Mouse (Mus musculus) mesoderm, embryonic 11.5 days (tissue): Measurements from ENCODE around the gene Rasa4.
A peak's percentile ranks its signal among the peaks of the same experiment; 100 is the strongest.
"Not testable (repeated sequence)": the region's sequence is repeated elsewhere in the genome, so short reads cannot be mapped to it uniquely, and the experiment has no call there.

Experiments used
- DNase-seq: peaks from one replicate; pipeline ENCODE4 v3.0.0-alpha.2; 2012; ENCODE audit warnings: low read depth, low spot score

The Rasa4 gene

DNA sequence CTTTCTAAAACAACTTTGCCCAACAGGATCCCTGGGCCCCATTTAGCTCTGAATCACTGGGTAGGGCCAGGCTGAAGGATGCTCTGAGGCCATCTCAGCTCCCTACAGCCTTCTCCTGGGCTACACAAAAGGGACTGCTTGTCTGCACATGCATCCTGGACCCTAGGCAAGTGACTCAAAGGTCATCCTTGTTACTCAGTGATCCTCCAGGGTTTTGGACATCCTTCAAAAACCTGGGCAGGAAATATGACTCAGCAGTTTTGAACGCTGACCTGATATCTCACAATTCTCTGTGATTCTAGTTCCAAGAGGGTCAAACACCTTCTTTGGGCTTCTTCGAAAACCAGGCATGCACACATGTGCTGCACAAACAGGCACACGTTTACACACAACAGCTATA is 25.3 kb downstream of the Rasa4 start:
- no peak for DNase-seq

DNA sequence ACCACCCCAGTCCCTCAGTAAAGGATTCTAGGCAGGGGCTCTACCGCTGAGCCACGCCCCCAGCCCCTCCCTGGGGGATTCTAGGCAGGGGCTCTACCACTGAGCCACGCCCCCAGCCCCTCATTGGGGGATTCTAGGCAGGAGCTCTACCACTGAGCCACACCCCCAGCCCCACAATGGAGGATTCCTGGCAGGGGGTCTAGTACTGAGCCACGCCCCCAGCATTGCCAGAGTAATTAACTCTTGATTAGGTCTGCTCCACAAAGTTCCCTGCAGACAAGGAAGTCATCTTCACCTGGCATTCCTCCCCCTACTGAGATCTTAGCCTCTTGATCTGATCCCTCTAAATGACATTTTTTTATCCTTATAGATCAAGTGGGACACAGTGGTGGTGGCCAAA is 29.8 kb downstream of the Rasa4 start:
- DNase-seq = not testable (repeated sequence)

DNA sequence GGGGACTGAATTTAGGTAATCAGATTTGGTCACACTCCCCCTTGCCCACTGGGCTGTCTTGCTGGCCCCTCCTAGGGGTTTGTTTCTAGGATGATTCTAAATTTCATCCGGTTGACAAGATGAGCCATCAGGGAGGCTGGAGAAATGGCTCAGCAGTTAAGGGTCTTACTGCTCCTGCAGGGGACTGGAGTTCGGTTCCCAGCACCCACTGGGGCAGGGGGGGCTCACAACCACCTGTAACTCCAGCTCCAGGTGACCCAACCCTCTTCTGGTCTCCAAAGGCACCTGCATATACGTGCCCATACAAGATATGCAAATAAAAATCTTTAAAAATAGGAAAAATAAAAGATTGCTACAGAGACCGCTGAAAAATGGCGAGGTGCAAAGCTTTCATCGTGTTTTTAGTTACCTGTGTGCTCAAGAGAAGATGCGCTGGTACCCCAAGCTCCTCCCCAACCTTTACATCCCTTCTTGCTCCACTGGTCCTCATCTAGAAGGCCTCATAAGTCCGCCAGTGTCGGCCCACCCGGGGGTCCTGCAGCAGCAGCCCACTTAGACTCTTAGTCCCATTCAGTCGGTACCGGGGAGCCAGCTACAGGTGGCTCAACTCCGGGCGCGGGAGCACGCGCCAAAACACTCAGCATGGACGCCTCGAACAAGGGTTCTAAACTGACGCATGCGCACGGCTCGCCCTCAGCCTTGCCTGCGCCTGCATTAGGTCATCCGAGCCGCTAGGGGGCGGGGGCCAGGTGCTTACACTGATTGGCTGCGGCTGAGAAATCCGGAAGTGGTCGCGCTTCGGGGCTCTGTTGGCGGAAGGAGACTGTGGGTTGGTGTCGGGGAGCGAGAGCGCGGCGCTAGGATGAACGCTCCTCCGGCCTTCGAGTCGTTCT is 32.4 kb downstream of the Rasa4 start, which contains the start of gene Polr2j:
Gene Polr2j, plus strand, starts transcription at position 741 of the 893 bp plus-strand sequence.
- DNase-seq = peak; percentile 97

DNA sequence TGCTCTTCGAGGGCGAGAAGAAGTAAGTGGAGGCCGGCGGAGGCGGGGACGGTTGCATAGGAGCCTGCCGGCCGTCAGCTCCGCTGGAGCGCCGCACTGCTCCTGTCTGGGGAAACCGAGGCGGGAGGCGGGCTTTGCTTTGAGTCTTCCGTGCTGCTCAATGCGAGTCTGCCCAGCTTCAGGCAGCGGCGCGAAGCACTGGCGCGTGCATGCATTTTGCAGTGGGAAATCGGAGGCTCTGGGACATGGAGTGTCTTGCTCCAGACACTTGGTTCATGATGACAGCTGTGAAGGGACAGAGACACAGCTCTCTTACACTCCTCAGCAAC is 33.0 kb downstream of the Rasa4 start:
- DNase-seq = no peak

DNA sequence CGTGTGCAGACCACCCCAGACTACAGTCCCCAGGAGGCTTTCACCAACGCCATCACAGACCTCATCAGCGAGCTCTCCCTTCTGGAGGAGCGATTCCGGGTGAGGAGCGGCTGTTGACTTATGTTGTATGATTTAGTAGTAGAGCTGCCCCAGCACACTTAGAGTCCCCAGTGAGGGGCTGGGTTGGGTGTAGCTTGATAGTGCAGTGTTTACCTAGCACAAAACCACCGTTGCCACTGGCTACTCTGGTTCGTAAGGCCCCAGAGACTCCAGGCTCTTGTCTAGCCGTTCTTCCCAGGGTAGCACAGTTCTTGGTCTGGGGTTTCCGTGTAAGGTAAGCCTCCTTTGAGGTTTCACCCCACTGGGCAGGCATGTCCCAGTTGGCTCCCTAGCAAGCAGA is 38.4 kb downstream of the Rasa4 start:
- DNase-seq = no peak

DNA sequence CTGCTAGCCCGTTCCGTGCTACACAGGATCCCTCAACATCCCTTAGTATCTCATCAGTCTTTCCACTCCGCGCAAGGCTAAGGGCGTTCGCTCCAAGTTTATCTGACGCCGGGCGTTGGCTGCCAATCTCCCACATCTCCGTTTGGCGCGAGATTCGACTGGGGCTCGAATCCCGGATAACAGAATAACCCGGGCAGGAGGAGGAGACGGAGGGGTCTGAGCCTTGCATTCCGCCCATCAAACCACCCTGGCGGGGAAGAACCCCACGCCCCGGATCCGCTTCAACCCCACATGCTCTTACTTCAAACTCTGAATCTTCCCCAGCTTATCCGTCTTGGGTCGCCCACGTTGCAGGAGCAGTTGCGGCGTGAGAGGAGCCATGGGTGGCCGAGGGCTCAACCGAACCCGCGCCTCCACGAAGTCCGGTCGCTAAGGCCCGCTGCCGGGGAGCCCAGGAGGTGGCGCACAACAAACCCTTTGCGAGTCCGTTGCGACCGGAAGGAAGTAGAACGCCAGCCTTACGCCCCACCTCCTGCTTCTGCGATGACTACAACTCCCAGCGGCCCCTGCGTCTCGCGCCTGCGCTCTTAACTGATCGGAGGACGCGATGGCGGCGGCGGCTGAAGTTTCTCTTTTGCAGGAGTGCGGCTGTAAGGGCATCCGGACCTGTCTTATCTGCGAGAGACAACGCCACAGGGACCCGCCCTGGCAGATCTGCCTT is 52.0 kb downstream of the Rasa4 start, which contains the start of the genes Lrwd1 and Alkbh4:
Gene Lrwd1, minus strand, starts transcription at position 504 of the 721 bp plus-strand sequence.
Gene Alkbh4, plus strand, starts transcription at position 576 of the 721 bp plus-strand sequence.
- DNase-seq = peak; percentile 96

DNA sequence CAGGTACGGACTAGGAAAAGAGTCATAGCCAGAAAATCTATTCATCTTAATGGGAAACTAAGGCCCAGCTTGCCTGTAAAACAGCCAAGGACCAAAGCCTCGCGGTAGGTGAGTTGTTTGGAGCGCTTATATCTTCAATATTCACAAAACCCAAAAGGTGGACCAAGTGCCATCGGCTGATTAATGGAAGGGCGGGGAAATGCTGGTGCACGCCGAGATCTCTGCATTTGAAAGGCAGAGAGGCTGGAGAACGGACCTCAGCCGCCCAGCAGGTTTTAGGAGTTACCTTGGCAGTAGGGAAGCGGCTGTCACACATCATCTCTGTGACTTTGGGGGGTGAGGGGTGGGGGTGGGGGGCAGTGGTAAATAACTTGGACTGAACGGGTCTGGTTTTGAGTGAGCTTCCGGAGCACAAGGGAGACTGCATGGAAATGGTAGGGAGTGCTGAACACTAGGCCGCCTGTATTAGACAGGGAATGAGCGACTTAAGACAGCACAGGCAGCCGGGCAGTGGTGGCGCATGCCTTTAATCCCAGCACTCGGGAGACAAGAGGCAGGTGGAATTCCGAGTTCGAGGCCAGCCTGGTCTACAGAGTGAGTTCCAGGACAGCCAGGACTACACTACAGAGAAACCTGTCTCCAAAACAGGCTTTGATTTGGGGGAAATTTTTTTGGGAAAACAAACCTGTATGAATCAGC is 52.7 kb downstream of the Rasa4 start:
- DNase-seq = no peak

DNA sequence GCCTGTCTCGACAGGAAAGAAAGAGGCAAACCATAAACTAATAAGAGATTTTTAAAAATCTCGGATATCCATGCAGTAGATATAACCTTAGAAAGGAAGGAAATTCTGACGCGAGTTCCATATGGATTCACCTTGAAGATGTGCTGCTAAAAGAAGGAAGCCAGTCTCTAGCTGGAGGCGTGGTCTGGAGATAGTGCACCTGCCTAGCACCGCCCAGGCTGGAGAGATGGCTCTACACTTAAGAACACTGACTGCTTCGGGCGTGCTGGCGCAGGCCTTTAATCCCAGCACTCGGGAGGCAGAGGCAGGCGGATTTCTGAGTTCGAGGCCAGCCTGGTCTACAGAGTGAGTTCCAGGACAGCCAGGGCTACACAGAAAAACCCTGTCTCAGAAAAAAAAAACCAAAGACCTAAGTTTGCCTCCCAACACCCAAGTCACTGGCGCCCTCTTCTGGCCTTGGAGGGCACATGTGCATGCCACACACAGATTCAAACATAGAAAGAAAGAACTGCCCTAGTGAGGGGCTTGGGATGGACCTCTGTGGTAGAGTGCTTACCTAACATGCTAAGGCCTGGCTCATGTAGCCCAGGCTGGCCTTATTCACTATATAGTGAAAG is 54.0 kb downstream of the Rasa4 start:
- peak; percentile 69 for DNase-seq

DNA sequence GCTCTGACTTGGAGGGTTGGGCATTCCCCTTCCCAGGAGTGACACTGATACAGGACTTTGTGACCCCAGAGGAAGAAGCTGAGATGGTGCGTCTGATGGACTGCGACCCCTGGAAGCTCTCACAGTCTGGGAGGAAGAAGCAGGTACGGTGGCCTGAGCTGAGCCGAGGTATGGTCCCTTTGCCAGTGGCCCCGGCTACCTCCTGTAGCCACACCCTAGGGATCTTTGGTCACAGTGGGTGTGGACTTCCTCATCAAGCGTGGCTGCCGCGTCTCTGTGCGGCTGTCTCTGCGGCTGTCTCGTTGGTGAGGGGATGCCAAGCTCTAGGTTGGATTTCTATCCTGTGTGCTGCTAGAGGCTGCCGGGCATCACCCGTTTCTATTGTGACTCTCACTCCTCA is 55.7 kb downstream of the Rasa4 start:
- DNase-seq = no peak

DNA sequence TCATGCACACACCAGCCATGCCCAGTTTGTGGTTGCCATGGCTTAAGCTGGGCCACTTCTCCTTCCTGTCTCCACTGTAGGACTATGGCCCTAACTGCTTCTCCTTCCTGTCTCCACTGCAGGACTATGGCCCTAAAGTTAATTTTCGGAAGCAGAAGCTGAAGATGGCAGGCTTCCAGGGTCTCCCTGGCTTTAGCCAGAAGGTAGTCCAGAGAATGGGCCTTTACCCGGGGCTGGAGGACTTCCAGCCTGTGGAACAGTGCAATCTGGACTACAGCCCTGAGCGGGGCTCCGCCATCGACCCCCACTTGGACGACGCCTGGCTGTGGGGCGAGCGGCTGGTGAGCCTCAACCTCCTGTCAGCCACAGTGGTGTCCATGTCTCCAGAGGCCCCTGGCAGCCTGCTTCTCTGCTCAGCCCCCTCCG is 56.4 kb downstream of the Rasa4 start:
- DNase-seq = no peak

DNA sequence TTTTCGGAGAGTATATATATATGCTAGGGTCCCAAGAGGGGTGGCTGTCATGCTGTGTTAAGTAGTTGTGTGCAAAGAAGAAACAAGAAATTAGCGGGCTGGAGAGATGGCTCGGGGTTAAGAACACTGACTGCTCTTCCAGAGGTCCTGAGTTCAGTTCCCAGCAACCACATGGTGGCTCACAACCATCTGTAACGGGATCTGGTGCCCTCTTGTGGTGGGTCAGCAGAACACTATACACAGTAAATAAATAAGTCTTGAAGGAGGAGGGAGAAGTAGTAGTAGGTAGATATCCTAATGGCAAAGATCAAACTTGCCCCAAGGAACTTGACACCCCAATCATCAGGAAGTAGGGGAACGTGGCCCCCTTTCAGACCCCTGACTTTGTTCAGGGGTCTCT is 59.0 kb downstream of the Rasa4 start:
- no peak for DNase-seq

DNA sequence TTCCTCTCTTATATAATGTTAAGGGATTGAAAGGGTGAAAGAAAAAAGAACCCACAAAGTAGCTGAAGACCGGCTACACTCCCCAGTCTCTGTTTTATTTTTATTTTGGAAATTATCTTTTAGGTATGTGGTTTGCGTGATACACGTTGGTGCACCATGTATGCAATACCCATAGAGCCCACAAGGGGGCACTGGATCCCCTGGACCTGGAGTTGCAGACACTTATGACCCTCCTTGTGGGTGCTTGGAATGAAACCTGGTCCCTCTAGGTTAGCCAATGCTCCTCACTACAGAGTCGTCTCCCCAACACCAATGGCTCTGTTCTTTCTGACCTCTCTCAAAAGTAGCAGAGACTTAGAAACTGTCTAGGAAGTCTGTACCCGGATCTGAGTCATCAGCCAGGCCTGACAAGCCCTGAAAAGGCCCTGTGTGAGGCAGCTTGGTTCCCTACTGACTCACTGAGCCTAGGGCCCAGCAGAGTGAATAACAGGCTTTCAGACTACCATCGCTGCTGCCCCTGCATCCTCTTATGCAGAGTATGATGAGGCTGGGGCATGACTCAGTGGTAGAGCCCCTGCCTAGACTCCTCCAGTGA is 59.5 kb downstream of the Rasa4 start:
- no peak for DNase-seq

DNA sequence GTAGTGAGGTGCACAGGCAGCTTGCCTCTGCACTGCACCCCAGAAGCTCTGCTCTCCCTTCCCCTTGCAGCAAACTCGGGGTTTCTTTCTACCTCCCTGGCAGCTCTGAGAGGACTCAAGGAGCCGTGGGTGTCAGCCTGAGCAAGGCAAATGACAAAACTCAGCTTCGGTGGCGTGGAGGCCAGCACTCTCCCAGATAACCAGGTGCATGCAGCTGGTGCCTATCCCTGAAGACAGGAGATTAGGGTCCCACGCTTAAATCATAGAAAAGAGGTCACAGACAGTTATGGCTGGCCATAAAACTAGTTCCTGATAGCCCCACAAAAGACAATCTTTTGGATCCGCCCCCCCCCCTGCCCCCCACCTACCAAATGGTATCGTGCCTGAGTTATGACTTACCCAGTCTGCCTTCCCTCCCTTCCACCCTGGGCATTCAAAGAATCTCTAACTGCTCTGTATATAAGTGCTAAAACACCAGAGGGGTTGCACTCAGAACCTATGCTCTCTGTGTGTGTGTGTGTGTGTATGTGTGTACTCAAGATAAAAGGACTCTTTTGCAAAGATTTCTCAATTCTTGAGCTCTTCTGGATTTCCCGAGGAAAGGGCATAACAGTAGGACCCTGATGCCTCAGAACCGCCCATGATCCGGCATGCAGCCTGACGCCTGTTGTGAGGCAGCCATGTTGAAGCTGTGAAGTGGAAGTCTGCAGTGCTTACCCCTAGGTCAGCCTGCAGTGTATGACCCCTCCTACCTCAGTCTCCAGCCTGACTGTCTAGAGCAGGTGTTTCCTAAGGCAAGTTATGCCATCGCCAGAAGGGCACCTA is 61.1 kb downstream of the Rasa4 start:
- DNase-seq = no peak

DNA sequence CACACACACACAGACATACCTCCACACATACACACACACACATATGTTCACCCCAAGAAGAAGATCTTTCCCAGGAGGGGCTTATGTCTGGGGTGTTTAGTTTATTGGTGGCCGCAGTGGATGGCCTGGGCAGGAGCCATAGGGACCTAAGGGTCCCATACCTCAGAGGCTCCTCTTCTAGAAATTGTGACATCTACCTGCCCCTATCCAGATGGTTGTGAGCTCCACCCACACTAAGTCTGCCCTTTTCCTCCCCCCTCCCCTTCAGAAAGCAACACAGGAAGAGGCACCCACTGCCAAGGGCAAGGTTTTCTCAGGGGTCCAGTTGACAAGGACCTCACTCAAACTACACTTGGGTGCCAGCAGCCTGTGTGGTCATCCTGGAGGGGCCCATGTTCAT is 63.2 kb downstream of the Rasa4 start:
- DNase-seq = no peak

DNA sequence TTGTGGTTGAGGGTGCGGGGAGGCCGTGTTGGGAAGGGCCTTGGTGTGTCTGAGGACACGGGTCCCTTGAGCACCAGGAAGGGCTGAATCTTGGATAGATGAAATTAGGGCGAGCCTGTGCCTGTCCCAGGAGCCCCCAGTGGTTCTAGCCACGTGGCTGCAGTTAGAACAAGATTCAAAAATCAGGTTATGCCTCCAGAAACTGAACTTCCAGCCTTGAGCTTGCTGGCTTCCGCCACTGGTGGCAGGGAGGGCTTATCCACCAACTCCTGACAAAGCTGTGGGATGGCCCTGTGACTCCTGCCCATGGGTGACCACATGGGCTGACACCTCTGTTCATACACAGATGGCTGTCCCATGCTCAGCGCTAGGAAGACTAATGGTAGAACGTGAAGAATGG is 64.0 kb downstream of the Rasa4 start:
- no peak for DNase-seq

DNA sequence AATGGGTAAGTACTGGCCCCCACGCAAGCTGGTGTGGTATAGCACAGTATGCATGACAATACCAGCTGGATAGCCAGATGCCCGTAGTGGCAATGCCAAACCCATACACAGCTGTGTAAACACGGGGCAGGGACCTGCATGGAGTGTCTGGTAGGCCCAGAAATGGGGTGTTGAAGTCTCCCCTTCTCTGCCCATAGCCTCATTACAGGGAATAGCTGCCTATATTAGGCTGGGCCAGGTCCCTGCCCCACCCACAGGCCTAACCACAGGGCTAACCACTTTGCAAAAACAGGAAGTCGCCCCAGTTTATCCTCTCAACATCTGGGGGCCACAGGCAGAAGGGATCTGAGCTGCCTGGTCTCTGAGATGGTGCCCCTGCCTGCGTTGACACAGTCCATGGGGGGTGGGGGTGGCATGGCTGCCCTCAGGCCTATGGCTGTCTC is 65.4 kb downstream of the Rasa4 start:
- DNase-seq = not testable (repeated sequence)

DNA sequence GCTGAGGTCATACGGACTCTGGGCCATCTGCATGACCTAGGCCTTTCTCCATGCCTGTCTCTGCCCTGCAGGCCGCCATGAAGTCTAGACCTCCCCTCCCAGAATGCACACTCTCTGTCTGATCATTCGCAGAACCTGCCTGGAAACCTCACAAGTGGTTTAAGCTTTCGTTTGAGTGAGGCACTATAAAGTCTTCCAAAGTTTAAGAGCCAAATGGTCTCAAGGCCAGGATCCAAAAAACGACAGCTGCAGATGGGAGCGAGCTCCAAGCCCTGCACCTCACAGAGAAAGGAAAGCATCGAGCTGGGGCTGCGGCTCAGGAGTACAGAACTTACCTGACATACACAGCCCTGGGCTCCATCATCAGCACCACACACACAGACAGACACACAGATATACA is 68.6 kb downstream of the Rasa4 start:
- no peak for DNase-seq

DNA sequence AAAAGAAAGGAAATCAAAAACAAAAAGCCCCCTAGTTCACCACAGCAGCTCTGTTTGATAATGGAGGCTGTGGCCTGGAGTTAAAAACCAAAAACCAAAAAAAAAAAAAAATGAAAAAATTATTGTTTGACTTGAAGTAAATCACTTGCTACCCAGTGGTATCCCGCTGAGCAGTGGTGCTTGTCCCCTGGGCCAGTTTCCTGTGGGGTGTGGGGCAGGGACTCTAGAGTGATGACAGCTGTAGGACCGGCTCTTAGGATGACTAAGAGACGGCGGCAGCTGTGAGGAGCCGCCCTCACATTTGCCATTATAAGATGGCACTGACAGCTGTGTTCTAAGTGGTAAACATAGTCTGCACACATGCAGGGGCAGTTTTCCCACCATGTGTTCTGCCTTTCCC is 71.7 kb downstream of the Rasa4 start:
- no peak for DNase-seq

DNA sequence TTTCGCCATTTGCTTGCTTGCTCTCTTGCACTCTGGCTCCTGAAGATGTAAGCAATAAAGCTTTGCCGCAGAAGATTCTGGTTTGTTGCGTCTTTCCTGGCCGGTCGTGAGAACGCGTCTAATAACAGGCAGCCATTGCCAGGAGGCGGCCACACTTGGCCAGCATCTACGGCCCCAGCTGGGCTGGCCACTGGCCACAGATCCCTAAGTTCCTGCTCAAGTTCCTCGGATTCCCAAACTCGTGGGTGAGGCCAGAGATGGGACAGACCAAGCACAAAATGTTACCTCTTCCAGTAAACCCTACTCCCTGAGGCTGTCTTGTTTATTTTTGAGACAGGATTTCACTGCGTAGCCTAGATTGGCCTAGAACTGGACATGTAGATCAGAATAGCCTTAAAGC is 76.4 kb downstream of the Rasa4 start:
- DNase-seq = not testable (repeated sequence)
